Mouse (Mus musculus) testis, postnatal 14 days (tissue): ENCODE data around the gene Pgm3.
"Not testable (repeated sequence)": the region's sequence is repeated elsewhere in the genome, so short reads cannot be mapped to it uniquely, and the experiment has no call there.

ENCODE experiments used
- DNase-seq: peaks from one replicate; pipeline ENCODE4 v3.0.0; 2021; ENCODE audit warnings: low spot score

Pgm3 gene

DNA sequence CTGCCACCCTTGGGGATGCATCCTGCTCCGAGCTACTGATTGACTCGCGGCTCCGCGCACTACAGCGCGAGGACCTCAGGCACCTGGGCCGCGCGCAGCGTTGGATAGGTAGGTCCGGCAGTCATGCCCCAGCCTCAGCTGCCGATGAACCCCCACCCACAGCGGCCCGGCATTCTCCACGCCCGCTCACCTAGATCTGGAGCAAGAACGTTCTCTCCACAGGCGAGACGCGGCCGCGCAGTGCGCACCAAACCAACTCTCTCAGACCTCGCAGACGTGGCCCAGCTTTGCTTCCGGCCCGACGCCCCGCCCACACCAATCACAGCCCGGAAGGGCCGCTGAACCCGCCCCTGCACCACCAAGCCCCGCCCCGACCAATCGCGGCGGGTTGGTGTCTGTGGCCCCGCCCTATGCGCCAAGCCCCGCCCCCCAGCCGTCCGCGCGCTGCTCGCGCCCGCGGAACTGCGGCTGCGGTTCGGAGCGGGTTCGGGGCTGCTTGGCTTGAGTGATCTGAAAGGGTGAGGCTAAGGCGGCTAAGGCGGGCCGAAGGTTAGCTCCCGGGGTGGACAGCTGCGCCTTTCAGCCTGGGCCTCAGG, at the start of gene Pgm3, which contains the start of gene Rwdd2a:
TSS of gene Pgm3 (minus strand) at position 303 of the 596 bp plus-strand sequence.
TSS of gene Rwdd2a (plus strand) at position 452 of the 596 bp plus-strand sequence.
- peak; percentile 95 for DNase-seq

DNA sequence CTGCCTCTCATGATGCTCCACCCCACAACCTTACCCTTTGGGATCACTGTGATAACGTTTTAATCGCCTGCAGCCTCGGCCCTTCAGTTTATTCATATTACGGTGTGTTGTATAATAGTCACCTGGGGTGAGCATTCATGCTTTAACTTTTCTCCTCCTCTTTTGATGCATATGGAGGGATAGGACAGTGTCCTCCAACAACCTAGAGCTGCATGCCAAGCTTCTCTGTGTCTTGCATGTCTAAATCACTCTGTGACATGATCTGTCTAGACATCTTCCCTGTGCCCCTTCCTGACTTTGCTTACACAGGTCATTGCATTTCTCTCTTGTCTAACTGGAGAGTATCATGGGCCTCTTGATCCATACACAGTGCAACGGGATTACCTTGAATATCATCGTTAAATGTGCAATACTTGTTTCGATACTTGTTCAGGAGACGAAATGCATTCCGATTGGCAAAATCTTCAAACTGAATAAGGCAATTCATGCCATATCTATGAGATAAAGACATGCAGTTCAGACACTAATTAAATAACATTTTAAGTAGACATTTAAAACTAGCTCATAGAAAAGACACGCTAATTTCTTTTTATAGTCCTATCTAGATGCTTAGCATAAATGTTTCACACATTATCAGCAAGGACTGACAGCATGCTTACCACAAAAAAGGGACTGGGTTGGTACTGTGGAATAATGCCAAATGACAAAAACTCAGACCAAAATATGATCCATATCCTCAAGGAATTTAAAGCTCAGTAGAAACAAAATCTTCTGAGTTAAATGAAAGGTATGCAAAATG, 47.9 kb upstream of the Pgm3 start:
- DNase-seq = no peak

- DNase-seq = no peak
Observed at GRCm38 (mm10) chr9:86617837-86618492, 46.3 kb upstream of the Pgm3 start.

GRCm38 (mm10) chr9:86615765-86616164, 44.1 kb upstream of the Pgm3 start:
- no peak for DNase-seq

GRCm38 (mm10) chr9:86612091-86612490, 40.4 kb upstream of the Pgm3 start:
- DNase-seq = no peak

- DNase-seq = no peak
Observed at GRCm38 (mm10) chr9:86605776-86606175, 34.1 kb upstream of the Pgm3 start.

- DNase-seq = peak; percentile 34
Observed at GRCm38 (mm10) chr9:86599723-86600303, 28.2 kb upstream of the Pgm3 start.

GRCm38 (mm10) chr9:86596983-86597382, 25.3 kb upstream of the Pgm3 start:
- DNase-seq = not testable (repeated sequence)

DNA sequence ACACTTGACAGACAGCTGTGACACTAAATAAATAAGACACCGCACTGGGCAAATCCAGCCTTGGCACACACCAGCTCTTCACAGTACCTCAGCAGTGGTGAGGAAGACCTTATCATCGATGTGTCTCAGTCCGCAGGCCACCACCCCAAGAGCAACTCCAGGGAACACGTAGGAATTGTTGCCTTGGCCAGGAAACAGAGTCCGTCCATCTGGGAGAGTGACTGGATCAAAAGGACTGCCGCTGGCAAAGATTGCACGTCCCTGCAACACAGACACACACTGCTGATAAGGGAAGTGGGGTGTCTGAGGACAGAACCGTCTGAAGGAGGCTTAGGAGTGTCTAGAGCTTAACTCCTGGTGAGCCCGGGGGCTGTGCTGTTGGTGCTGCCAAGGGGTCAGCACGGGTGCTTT, 22.7 kb upstream of the Pgm3 start:
- DNase-seq = not testable (repeated sequence)

DNA sequence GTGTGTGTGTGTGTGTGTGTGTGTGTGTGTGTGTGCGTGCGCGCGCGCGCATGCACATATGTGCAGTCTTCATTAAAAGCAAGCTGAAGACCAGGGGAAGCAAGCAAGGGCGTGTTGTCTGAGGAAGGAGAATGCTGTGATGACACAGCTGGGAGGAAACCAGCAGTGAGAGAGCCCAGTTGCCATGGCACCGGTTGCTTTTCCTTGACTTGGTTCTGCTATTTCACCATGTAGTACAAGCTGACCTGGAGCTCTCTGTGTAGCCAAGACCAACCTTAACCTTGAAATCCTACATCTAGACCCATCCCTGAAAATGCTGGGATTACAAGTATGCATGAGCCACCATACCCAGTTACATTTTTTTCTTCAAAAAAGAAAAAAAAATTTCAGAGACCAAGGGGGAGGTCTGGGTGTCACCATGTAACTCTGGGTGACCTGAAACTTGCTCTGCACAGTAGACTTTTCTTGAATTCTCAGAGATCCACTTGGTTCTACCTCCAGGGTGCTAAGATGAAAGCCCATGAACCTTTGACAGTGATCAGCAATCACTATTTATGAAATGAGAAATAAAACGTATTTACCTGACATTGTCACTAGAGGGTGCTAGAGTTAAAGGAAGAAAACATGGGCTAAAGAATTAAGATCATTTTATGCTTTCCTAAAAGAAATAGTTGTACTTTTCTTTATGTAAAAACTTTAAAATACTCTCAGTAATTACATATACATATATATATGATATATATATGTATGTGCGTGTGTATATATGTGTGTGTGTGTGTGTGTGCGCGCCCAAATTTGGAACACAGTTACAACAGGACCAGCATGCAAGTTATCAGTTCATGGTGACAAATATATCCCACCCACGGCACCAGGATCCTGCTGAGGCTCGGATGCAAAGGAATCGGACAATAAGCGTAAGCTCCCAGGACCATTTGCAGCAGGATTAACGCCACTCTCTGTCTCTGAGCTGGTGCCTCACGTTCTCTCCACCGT, 21.3 kb upstream of the Pgm3 start:
- no peak for DNase-seq

DNA sequence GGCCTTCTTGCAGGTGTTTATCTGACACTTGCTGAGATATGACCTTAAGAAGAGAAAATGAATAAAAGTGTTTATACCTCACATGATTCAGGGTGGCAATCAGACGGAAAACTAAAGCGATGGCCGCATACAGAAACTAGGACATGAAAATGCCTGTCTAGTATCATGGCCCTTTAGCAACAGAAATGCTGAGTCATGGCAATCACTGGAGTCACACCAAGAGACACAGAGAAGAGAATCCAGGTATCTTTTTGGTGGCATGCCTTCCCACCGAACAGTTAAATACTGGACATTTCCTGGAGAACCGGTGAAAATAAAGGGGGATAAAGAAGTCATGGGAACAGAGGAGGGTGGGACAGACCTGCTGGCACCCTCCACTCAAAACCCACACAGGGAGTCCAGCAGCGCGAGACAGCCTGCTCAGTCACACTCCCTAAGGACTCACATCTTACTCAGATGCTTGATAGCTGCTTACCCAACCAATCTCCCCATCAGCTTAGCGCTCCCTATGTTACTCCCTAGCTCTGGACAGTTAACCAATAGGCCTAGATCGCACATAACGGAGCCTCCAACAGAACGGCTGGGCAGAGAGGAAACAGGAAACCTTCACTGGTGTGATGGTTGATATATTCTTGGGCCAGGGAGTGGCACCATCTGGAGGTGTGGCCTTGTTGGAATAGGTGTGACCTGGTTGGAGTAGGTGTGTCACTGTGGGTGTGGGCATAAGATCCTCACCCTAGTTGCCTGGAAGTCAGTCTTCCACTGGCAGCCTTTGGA, 15.6 kb upstream of the Pgm3 start:
- DNase-seq = no peak

DNA sequence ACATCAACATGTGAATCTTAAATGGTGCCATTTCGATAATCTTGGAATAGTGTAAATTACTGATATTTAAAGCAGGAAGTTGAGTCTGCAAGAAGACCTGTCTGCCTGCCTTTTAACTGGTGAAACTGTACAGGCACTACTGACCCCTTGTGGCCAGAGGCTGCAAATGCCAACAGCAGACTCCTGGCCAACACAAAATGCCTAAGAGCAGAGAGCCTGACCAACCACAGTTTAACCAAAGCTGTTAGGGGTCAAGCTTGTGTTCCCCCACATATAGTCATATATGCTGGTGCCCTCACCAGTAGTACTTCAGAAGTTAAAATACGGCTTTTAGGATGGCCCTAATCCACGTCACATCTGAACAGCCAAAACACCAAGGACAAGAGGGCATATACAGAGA, 12.1 kb upstream of the Pgm3 start:
- no peak for DNase-seq

DNA sequence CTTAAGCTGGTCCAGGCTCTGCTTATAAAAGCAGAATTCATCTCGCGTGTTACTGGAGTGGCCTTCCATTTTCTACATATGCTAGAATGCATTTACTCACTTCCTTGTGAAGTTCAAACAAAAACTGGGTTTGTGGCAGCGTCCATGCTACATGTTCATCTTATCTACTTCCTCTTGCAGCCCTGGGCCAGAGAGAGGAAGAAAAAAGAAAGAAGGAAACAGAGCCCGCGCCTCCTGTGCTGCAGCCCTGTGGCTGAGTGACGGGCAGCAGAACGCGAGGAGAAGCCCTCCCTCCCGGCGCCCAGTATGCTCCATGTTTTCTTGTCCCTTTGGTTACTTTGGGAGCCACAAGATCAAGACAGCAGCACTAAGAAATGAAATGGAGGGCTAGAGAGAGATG, 8.0 kb upstream of the Pgm3 start:
- no peak for DNase-seq

- DNase-seq = no peak
Observed at GRCm38 (mm10) chr9:86575178-86575577, 3.5 kb upstream of the Pgm3 start.

DNA sequence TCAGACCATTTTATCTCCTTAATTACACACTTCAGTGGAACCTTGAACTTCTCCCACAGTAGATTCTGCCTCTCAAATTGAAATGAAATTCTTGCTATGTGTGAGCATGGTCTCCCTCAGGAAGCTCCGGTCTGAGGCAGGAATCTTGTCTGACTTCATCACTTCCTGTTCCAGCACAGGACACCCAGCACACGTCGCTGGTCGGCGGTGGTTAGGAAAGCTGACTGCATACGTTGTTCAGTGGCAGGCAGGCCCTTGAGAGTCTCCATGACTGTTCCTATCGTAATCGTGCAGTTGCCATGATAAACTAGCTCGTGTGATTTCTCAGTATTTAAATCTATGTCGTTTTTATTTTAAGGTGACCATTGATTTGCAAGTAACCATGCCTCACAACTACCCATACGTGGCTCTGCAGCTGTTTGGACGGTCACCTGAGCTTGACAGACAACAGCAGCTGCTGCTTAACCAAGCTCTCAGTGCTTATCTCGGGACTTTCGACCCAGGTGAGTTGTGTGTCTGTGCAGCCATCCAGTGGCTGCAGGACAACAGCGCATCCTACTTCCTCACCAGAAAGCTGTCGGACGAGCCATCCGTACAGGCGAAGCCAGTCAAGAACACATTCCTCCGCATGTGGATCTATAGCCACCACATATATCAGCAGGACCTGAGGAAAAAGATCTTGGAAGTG, 2.1 kb upstream of the Pgm3 start:
- no peak for DNase-seq

DNA sequence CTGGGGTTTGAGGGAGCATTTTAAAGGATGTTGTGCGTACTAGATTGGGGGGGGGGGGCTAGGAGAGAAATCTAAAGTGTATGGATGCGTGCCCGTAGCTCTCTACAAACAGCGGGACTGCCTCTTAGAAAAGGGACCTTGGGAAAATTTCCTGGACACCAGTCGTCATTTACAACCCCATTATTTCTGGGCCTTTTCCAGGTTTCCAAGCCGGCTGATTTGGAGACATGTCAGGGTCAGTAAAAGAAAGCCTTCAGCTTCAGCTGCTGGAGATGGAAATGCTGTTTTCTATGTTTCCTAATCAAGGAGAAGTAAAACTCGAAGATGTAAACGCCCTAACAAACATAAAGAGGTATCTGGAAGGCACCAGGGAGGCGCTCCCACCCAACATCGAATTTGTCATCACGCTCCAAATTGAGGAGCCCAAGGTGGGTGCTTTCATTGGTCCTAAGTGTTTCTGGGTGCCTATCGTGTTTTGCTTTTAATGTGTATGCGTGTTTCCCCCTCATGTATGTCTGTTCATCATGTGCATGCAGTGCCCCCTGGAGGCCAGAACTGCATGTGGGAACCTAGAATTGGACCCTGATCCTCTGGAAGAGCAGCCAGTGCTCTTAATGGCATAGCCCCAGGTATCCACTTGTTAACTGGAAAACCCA, 1.1 kb upstream of the Pgm3 start:
- peak; percentile 64 for DNase-seq

- no peak for DNase-seq
Observed at GRCm38 (mm10) chr9:86572196-86572595, 554 bp upstream of the Pgm3 start.

DNA sequence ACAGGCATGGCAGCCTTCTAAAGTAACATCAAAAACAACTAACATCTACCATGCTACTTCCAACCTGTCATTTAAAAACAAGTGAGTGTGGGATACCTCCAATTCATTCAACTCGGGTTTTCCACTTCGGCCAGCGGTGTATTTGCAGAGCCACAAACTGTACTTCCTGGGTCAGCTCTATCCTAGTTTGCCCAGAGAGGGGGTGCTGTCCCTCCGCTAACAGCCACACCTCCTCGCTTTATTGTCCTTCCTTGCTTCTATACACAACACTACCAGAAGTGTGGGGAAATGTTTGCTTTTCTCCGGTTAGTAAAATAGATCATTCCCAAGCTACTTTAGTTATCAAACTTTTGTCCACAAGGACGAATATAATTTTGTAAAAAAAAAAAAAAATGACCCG, 696 bp downstream of the Pgm3 start:
- no peak for DNase-seq

DNA sequence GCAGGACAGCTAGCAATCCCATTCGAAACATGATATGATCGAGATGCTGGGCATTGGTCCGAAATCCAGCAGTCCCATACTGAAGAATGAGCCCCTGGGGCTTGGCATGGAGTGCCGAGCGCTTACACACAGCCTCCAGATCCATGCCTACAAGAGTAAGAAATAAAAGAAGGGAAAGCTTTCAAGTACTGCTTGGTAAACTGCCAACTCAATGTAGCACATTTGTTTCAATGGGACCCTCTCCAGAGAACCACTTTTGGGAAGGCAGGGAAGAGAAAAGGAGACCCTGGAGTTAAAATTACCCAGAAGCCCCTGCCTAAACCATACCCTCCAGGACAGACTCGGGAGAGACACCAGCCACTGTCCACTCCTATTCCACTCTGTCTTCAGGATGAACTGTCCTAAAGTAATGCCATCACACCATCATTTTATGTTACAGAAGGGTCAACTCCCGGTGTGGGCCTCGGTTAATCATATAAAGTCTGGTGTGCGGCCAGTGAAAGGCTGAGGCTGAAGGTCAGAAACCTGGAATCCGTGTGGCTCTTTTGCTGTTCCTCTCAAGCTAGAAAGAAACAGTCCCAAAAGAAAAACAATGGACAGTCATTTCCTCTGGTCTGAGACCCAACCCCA, 1.3 kb downstream of the Pgm3 start:
- no peak for DNase-seq
